Mouse (Mus musculus) urinary bladder, postnatal 14 days (tissue): ENCODE results near the gene 1520401A03Rik.

Experiments used
- DNase-seq: peaks from one replicate; pipeline ENCODE4 v3.0.0; 2021; ENCODE audit warnings: low spot score

Gene 1520401A03Rik

DNA sequence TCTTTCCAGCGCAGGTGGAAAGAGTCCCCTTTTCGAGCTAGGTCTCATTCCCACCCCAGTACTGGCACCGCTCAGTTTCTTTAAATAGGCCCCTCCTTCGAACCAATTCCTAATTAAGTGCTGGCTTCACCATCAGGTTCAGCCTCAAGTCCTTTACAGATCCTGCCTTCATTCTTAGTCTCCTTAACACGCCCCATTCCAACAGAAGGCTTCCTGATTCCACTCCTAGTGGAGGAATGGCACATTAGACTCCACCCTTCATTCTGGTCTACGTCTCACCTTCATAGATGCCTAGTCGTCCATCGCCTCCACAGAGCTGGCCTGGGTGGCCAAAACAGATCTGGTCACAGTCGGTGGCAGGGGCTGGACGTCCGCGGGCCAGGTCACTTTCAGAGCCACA lies 20.4 kb upstream of the 1520401A03Rik start:
- no peak for DNase-seq

DNA sequence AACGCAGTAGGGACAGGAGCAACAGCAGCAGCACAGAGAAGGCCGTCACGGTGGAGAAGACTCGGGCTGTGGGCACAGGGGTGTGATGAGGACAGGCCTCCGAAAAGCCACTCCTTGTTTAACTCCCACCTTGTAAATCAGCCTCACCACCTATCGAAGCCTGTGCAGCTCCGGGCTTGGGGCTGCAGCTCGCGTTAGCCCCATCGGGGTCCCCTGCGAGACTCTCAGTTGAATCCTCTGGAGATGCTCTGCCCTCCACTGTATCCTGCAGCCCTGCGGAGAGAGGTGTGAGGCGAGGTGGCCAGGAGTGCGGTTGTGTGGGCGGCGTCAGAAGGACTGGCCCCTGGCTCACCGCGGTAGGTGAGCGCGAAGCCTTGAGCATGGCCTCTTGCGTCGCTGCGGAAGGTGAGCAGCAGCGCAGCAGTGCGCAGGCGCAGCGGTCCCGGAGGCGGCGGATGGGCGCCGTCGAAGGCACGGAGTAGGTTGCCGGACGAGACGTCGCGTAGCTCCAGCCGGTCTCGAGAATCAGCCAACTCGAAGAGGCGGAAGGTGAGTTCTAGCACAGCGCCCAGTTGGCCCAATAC lies 19.7 kb upstream of the 1520401A03Rik start:
- no peak for DNase-seq

DNA sequence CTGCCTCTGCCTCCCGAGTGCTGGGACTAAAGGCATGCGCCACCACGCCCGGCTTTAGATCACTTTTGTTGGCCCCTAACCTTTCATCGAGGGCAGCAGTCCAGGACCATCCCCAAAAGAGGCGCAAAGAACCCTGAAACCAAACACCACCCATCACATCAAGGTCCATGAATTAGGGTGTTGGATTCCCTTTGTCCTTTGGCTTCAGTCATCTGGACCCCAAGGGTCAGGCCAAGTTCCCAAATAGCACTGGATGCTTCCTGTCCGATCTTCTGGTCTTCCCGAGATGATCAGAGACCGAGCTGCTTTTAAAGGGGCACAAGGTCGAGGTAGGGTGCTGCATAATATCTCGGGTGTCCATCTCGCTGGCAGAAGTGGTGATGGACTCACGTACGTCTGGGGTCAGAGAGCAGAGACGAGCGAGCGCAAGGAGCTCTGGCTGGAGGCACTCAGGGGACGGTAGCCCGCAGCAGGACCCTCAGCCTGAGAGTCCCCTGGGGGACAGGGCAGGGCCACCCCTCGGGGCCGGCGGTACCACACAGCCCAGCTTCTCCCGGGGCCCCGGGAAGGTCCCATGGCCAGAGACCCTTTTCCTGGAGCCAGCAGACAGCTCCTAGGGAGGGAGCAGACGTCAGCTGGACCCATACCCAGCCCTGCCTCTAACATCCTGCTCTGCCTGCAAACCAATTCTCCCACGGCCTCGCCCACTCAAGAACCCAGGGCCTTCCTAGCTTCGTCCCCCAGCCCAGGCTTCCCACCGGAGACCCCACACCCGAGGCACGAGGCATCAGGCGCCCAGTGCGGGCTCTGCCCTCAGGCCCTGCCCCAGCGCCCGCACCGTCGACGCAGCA lies 19.0 kb upstream of the 1520401A03Rik start:
- DNase-seq = no peak

DNA sequence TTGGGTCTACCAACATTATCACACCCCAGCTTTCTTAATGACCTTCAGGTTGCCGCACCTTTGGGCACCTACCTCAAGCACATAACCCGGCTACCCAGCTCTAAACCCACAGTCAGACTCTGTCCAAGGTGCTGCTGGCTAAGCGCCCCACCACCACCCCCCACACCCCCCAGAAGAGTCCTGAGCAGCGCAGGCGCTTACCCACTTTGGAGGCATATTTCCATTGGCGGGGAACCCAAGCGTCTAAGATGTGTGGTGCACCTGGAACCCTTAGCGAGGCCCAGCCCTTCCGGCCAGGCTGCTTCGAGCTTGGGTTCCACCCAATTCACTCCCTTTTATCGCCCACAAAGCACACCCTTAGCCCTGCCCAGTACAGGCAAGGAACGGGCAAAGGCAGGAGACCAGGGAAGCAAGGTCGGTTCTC lies 18.0 kb upstream of the 1520401A03Rik start, which contains the start of gene Paqr4:
TSS of gene Paqr4 (minus strand) at position 270 of the 424 bp plus-strand sequence.
- DNase-seq = peak; percentile 28

DNA sequence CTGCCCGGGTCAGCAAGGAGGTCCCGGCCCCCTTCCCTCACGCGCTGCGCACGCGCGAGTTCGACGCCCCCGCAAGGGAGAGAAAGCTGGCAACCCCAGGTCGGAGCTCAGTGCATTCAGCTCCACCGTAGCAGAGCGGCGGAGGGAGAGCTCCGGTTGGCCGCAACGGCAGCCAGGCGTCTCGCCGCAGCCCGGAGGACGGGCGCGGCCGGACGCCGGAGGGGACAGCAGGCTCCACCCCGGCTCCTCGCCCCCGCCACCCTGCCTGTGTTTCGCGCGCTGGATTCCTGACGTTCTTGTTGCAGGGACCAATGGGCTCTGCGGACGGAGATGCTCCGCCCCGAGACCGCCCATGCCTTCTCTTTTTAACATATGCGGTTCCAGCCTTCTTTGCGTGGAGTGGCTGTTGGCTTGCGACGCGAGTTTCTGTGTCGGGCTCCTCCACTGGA lies 17.6 kb upstream of the 1520401A03Rik start:
- DNase-seq = peak; percentile 91

DNA sequence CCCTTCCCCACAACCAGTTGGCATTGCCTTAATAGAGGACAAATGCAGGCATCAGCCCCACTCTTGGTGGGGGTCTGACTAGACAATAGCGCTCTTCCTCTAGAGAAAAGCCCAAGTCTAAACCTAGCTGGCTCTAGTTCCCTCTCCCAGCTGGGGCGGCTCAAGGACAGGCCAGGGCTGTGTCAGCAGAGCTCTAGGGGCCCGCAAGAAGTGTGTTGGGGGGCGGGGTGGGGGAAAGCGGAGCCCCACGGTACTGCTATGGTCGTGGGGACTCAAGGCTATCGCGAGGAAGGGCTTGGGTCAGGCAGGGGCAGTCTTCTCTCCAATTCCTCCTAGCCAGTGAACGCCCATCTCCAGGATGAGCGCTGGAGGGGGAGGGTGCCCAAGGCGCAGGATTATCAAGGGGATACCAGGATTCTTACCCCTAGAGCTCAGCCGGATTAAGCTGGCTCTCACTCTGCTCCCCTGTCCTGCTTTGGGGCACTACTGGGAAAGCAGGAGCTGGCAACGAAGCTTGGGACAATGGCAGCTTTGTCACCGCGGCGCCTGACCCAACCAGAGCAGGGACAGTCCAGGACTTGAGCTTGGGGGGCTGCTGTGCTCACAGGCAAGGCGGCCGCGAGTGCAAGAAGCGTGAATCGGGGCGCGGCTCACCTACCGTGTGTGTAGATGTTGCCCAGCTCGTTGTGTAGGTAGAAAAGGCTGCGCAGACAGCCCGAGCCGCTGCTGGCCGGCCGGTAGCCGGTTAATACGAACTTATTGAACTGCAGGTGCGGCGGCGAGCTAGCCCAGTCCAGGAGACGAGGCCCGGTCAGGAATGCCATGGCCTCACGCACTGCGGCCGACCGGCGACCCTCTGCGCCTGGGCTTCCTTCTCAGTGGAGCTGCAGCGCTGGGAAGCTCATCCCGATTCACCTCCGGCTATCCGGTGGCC lies 16.9 kb upstream of the 1520401A03Rik start:
- no peak for DNase-seq

DNA sequence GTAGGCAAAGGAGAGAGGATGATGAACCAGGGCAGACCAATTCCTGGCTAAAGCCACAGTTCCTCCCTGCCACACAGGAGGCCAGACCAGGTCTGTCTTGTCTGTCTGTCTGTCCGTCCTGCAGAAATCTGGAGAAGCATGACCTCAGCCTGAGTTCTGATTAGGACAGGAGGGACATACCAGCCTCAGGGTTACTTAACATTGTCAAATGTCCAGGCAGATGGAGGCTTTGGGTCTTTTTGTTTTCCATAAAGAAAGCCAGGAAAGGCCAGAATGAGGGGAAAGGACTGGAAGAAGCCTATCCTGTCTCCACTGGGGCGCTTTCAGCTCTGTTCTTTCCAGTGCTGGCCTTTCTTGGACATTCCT lies 16.2 kb upstream of the 1520401A03Rik start:
- no peak for DNase-seq

DNA sequence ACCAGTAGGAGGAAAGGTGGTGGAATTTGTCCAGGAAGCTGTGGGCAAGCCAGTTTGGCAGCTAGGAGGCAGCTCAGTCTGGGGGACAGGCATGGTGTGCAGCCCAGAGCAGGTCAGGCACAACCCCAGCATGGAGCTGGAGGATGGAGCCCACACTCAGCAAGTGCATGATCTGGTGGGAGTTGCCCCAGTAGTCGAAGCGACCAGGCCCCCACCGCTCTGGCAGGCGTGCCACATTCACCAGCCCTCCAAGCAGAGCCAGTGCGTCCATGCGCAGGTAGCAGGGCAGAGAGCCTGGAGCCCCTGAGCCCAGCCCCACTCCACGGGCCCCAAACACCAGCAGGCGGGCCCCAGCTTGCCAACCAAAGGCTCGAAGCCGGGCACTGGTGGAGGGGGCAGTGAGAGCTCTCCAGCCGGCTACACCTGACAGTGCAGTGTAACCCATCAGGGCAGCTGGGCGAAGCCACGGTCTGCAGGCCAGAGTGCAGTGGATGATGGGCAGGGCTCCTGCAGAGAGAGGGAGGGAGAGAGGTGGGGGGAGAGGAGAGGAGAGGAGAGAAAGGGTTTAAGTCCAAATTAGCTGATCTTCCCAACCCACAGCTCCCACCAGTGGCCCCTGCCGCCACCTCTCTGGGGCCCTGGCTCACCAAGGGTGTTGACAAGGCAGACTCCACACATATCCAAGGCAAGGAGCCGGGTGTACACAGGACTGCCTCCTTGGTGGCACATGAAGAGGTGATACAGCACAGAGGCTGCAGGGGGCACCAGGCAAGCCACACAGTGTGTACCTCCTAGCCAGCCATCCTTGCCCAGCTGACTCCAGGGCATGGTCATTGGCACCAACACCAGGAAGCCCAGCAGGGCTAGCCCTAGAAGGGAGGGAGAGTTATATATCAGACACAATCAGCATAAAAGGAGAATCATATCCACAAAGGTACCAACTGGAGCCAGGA lies 15.2 kb upstream of the 1520401A03Rik start:
- no peak for DNase-seq

DNA sequence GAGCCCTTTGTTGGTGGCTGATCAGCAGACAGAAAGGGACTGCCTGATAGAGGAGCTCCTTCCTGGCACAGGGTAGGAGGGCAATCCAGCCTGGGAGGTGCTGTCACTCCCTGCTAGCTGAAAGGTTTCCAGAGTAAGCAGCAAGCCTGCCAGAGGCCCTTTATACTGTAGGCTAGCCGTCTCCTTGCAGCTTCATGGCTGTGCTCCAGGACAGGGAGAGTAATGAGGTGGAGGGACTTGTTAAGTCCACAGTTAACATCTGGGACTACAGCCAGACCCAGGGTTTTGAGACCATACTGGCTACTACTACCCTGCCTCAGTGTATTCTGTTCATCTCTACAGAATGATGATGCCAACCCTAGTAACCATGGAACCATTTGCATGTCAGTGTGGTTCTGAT lies 11.8 kb upstream of the 1520401A03Rik start:
- DNase-seq = no peak

DNA sequence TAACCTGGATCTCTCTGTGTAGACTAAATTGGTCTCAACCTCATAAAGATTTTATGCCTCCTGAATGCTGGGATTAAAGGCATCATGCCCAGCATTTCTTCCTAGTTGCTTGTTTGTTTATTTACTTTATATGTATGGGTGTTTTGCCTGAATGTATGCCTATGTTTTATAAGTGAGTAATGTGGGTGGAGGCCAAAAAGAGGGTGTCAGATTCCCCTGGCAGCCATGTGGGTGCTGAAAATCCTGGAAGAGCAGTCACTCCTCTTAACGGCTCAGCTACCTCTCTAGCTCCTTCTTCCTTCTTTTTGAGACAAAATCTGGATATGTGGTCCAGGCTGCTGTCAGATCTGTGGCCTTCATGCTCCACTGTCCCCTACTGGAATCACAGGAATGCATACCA lies 7.9 kb upstream of the 1520401A03Rik start:
- no peak for DNase-seq

DNA sequence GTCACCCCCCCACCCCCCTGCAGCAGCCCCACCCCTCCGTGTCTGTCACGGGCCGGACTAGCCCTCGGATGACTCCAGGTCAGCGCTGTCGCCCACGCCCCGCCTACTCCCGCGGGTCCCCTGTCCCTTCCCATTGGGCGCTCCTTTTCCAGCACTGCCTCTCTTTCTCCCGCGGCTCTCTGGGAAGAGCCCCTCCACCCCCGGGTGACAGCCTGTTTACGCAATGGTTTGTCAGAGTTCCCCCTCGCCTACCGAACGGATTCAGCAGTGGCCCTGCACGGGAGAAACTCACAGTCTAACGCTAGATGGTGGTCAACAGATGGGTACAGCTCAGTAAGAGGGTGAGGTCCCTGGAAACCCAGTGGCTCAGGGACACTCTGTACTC lies 4.2 kb upstream of the 1520401A03Rik start:
- DNase-seq = peak; percentile 82

DNA sequence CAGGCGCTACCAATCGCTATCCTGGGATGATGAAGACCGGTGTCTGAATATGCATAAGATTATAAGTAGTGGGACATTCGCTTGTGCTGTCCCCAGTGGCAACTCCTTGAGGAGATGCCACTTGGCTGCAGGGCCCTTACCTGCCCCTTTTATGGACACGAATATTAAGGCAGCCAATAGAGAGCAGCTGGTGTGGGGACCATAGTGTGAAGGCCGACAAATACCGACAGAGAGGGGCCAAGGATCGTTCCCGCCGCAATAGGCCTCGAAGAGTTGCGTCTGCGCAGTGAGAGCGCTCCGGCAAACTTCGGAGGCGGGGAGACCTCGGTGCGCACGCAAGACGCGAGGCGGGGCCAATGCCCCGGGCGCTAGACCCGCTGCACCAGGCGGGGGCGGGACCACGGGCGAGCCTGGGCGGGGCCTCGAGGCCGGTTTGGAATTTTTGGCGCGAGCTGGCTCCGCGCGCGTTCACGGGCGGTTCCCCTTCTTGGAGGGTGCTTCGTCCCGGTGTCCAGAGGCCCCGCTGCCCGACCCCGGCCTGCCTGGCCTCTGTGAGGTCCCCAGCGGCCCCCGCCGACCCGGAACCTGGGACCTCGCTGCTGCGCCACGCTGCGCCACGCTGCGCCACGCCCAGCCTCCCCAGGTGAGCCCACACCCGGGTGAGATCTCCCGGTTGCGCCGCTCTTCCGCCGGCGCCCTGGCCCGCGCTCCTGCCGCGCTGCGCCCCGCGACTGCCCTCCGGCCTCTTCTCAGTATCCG lies 3.6 kb upstream of the 1520401A03Rik start, which contains the start of gene Pkmyt1:
TSS of gene Pkmyt1 (plus strand) at position 338 of the 759 bp plus-strand sequence.
- DNase-seq = peak; percentile 96

DNA sequence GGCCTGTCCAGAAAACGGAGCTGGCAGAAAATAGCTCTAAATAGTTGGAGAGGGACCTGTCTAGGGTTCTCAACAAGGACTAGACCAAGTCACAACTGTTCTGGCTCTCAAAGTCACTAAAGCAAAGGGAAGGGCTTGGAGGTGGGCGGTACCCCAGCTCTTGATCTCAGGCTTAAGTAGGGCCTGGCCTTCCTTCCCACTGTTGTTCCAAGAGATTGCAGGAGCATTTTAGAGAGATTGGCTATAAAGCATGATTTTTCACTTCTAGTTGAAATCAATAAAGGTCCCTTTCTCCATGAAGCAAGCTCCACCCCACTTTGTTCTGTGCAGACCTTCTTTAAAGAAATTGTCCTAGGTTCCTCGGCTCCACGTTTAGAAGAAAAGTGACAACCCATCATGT lies 2.9 kb upstream of the 1520401A03Rik start:
- DNase-seq = no peak

DNA sequence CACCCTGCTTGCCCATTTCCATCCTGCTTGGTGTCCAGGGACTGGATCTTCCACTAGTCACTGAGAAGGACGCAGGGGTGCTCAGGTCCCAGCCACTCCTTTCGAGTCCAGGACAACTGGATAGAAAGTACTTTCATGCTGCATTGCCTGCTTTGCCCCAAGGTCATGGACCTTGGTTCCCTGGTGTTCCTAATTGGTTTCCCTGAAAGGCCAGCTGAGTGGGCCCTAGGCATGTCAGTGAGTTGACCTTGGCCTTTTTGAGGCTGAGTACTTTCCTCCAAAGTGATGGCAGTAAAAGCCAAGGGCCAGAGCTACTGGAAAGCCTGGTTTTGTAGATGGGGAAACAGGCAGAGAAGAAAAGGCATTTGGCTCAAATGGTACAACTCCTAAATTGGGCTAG lies 697 bp downstream of the 1520401A03Rik start:
- no peak for DNase-seq

DNA sequence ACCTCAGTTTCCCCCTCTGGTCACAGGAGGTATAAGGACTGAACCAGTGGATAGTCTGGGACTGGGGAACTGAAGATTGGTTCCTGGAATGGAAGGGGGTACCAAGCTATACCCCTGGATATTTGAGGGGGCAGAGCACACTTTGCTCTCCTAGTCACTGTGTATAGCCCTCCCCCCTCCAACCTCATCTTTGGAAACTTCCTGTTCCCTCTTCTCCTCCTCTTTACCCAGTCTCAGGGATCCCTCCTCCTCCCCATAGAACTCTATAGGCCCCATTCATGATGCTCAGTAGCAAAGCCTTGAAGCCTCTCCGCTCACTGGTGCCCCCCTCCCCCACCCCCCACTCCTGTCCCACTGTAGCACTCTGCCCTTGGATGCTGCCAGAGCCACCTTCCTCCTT lies 3.1 kb downstream of the 1520401A03Rik start:
- no peak for DNase-seq

DNA sequence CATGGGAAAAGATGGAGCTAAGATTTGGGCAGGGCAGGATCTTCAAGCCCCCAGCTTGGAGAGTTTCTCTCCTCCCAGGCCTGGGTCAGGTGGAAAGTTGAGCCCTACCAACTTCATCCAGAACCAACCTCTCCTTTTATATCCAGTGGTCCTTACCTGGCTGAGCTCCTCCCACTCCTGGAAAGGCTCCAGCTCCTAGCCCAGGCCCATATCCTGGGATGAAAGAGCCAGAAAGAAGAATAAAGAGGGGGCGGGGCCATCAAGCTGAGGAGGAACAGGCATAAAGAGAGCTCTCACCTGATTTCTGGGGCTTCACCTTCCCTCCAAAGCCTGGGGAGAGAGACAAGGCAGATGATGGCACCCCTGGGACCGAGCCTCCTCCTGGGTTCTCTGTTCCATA lies 5.6 kb downstream of the 1520401A03Rik start:
- DNase-seq = no peak

DNA sequence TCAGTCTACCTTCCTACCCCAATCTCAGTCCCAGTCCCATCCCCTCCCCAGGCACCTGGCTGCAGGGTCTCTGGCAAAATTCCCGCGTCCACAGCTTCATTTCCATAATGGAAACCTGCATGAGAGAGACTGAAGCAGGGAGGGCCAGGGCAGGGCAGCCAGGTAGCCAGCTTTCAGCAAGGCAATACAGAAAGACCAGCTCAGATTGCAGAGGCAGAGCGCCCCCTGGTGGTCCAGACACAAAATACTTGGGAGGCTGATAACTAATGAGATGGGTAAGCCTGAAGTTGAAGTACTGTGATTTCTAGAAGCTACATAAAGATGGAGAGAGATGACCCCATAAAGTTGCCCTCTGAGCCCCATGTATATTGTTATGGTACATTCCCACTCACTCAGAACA lies 16.4 kb downstream of the 1520401A03Rik start:
- peak; percentile 78 for DNase-seq

DNA sequence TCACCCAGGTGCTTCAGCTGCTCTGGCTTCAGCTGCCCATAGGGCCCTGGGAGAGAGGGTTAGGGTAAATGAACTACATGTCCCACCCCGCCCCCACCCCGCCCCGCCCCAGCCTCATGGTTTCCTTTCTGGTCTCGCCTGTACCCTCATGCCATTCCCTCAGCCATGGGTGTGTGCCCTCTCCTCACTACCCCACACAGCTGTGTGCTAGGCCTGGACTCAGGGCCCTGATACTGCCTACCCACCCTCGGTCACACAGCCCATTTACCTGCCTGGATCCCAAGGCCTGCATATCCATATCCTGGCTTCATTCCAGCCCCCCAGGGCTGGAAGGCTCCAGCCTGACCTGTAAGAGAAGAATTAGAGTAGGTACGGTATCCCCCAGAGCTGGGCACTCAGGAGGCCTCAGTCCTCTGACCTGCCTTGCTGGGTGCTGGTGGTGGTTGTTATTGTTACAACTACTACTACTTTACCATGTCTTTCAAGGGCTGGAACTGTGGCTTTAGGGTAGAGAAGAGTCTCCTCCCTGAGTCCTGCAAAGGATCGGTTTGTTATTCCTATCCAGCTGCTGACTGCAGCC lies 17.0 kb downstream of the 1520401A03Rik start:
- DNase-seq = no peak

DNA sequence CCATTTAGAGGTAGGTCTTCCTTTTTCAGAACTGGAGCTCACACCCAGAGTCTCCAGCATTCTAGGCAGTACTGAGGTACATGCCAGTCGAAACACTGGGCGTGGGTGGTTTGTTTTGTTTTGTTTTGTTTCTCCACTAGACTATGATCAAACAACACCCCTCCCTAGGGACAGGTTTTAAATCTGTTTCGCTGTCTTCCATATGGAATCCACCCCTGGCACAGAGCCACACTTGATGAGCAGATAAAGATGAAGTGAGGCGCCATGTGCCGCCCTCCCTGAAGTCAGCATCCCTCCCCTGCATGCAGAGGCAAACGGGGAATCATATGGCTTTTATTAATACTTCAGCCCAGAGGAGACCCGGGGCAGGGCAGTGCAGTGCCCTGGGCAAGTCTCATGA lies 17.8 kb downstream of the 1520401A03Rik start:
- no peak for DNase-seq

DNA sequence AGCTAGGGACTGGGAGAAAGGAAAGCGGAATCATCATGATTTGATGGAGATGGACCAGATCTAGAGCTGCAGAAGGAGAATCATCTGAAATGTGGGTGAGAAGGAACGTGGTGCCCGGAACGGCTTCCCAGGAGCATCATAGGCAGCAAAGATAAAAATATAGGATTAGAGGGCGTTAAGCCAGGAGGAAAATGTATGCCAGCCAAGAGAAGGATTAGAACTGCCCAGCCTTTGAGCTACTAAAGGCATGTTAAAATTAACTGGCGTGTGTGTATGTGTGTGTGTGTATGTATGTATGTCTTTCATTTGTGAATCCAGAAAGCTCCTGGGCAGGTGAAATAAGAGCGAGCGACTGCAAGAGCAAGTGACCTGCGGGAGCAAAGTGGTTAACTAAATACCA lies 19.3 kb downstream of the 1520401A03Rik start:
- no peak for DNase-seq
